Mouse (Mus musculus) CH12.LX (cell line): Measurements from ENCODE around the gene Cped1. TPM values are rescaled to one million over a fixed set of nuclear protein-coding genes. Genes with fewer than 3 reads are reported as not detected.

ENCODE experiments used
- DNase-seq: peaks from one replicate; pipeline ENCODE4 v3.0.0-alpha.2; 2013; ENCODE audit errors: extremely low read depth
- H3K27ac ChIP-seq: 2 replicates; pipeline ENCODE4 v1.5.1; 2012; ENCODE audit warnings: low read depth, mild to moderate bottlenecking, control low read depth, moderate library complexity; ENCODE audit not compliant: insufficient read depth
- H3K27me3 ChIP-seq: replicated peaks from 2 replicates; pipeline ENCODE3; 2012; ENCODE audit warnings: inconsistent platforms
- H3K36me3 ChIP-seq, 2 experiments: replicated peaks in 1 of 2; 2 replicates each; pipeline versions ENCODE3 to v1.6.1; 2012; ENCODE audit warnings: inconsistent platforms in 1 of 2, low read length in 1 of 2, mild to moderate bottlenecking in 1 of 2, mixed read lengths in 1 of 2, moderate library complexity in 1 of 2; ENCODE audit not compliant: control insufficient read depth in 1 of 2, insufficient read depth in 1 of 2
- H3K4me1 ChIP-seq, 2 experiments: 2 replicates each; pipeline ENCODE4 v1.6.1; 2012; ENCODE audit warnings: inconsistent platforms in 1 of 2, moderate library complexity in 1 of 2; ENCODE audit not compliant: insufficient read depth in 2 of 2, control insufficient read depth in 1 of 2
- H3K4me2 ChIP-seq: 2 replicates; pipeline ENCODE4 v1.6.1; 2012; ENCODE audit warnings: low read depth, mild to moderate bottlenecking, control low read depth; ENCODE audit not compliant: poor library complexity, insufficient read depth, severe bottlenecking
- H3K4me3 ChIP-seq, 3 experiments: fragments of 150-350 bp in 1 of 3; sonication (generic) in 1 of 3; replicated peaks in 1 of 3; 2 replicates each; pipeline versions ENCODE3 to v1.5.1; 2011 to 2012; ENCODE audit warnings: low read depth in 2 of 3, low read length in 2 of 3, mild to moderate bottlenecking in 2 of 3, moderate library complexity in 2 of 3, control low read depth in 1 of 3, improper control_type of control experiment in 1 of 3, inconsistent platforms in 1 of 3, mixed read lengths in 1 of 3; ENCODE audit not compliant: poor library complexity in 1 of 3
- H3K79me2 ChIP-seq: replicated peaks from 2 replicates; pipeline ENCODE4 v1.6.1; 2012; ENCODE audit warnings: mild to moderate bottlenecking, moderate library complexity; ENCODE audit not compliant: control insufficient read depth, poor library complexity, insufficient read depth, severe bottlenecking; ENCODE audit errors: extremely low read depth
- H3K9ac ChIP-seq: 2 replicates; pipeline ENCODE4 v1.6.1; 2012; ENCODE audit warnings: low read depth, mild to moderate bottlenecking, control low read depth, moderate library complexity; ENCODE audit not compliant: insufficient read depth
- H3K9me3 ChIP-seq: replicated peaks from 2 replicates; pipeline ENCODE3; 2012; ENCODE audit warnings: low read length, inconsistent platforms, mixed read lengths
- BHLHE40 ChIP-seq: IDR thresholded peaks from 2 replicates; pipeline ENCODE4 v1.6.1; 2011; ENCODE audit warnings: mild to moderate bottlenecking, low read depth, low read length, improper control_type of control experiment
- CHD2 ChIP-seq: IDR thresholded peaks from 2 replicates; pipeline ENCODE4 v1.6.1; 2011; ENCODE audit warnings: low read length, improper control_type of control experiment
- ETS1 ChIP-seq: conservative IDR thresholded peaks from 2 replicates; pipeline ENCODE4 v1.6.1; 2012; ENCODE audit warnings: low read depth, mild to moderate bottlenecking, inconsistent platforms, low read length, improper control_type of control experiment, moderate library complexity
- HCFC1 ChIP-seq: IDR thresholded peaks from 2 replicates; pipeline ENCODE4 v1.6.1; 2012; ENCODE audit warnings: low read depth, mild to moderate bottlenecking, inconsistent platforms, low read length, improper control_type of control experiment
- IRF4 ChIP-seq: IDR thresholded peaks from 2 replicates; pipeline ENCODE4 v1.6.1; 2014; ENCODE audit warnings: low read depth, mild to moderate bottlenecking, inconsistent platforms, low read length, improper control_type of control experiment
- MAFK ChIP-seq: IDR thresholded peaks from 2 replicates; pipeline ENCODE4 v1.6.1; 2011; ENCODE audit warnings: low read length, improper control_type of control experiment; ENCODE audit not compliant: insufficient replicate concordance
- MEF2A ChIP-seq: IDR thresholded peaks from 2 replicates; pipeline ENCODE4 v1.6.1; 2014; ENCODE audit warnings: low read depth, mild to moderate bottlenecking, inconsistent platforms, low read length, improper control_type of control experiment, borderline replicate concordance
- MXI1 ChIP-seq: IDR thresholded peaks from 2 replicates; pipeline ENCODE4 v1.6.1; 2011; ENCODE audit warnings: mild to moderate bottlenecking, low read depth, low read length, improper control_type of control experiment
- NRF1 ChIP-seq: IDR thresholded peaks from 2 replicates; pipeline ENCODE4 v1.6.1; 2014; ENCODE audit warnings: low read depth, mild to moderate bottlenecking, inconsistent platforms, low read length, improper control_type of control experiment, moderate library complexity
- POLR2A ChIP-seq: IDR thresholded peaks from 2 replicates; pipeline ENCODE4 v1.6.1; 2011; ENCODE audit warnings: low read depth, mild to moderate bottlenecking, improper control_type of control experiment, low read length
- RAD21 ChIP-seq: IDR thresholded peaks from 2 replicates; pipeline ENCODE4 v1.6.1; 2011; ENCODE audit warnings: low read depth, mild to moderate bottlenecking, low read length, improper control_type of control experiment, moderate library complexity
- RCOR1 ChIP-seq: conservative IDR thresholded peaks from 2 replicates; pipeline ENCODE4 v1.6.1; 2012; ENCODE audit warnings: low read depth, mild to moderate bottlenecking, inconsistent platforms, low read length, improper control_type of control experiment
- SIN3A ChIP-seq: IDR thresholded peaks from 2 replicates; pipeline ENCODE4 v1.6.1; 2012; ENCODE audit warnings: low read length, improper control_type of control experiment, inconsistent platforms
- TBP ChIP-seq: conservative IDR thresholded peaks from 2 replicates; pipeline ENCODE4 v1.6.1; 2011; ENCODE audit warnings: low read depth, low read length, improper control_type of control experiment
- TCF12 ChIP-seq: IDR thresholded peaks from 2 replicates; pipeline ENCODE4 v1.6.1; 2014; ENCODE audit warnings: low read depth, mild to moderate bottlenecking, inconsistent platforms, low read length, improper control_type of control experiment
- UBTF ChIP-seq: IDR thresholded peaks from 2 replicates; pipeline ENCODE4 v1.6.1; 2012; ENCODE audit warnings: low read depth, mild to moderate bottlenecking, inconsistent platforms, low read length, improper control_type of control experiment, moderate library complexity
- USF1 ChIP-seq: IDR thresholded peaks from 2 replicates; pipeline ENCODE4 v1.6.1; 2014; ENCODE audit warnings: low read depth, mild to moderate bottlenecking, inconsistent platforms, low read length, improper control_type of control experiment
- ZKSCAN1 ChIP-seq: IDR thresholded peaks from 2 replicates; pipeline ENCODE4 v1.6.1; 2012; ENCODE audit warnings: low read depth, inconsistent platforms, low read length, improper control_type of control experiment, borderline replicate concordance
- ZMIZ1 ChIP-seq: IDR thresholded peaks from 2 replicates; pipeline ENCODE4 v1.6.1; 2012; ENCODE audit warnings: low read depth, mild to moderate bottlenecking, inconsistent platforms, low read length, improper control_type of control experiment
- ZNF384 ChIP-seq: IDR thresholded peaks from 2 replicates; pipeline ENCODE4 v1.6.1; 2012; ENCODE audit warnings: low read depth, low read length, improper control_type of control experiment, inconsistent platforms
- dilution Hi-C: fragments of 300-500 bp; cut with MboI; formaldehyde crosslinking; loops from 2 replicates; pipeline ENCODE4 v1.14.3; 2020; ENCODE audit warnings: low sequenced_read_pairs; ENCODE audit not compliant: extremely low pct_unique_long_range_greater_than_20kb, extremely low pct_ligation_motif_present
- in situ Hi-C: fragments of 300-500 bp; cut with MboI; formaldehyde crosslinking; loops from 3 replicates; pipeline ENCODE4 v1.14.3; 2019; ENCODE audit warnings: low sequenced_read_pairs, low pct_ligation_motif_present, low pct_unique_long_range_greater_than_20kb, mixed read lengths
- polyA plus RNA-seq: library from polyadenylated mRNA; unstranded; fragments of >175 nt; gene quantifications from 2 replicates; pipeline ENCODE4 v1.2.1, GENCODE M21; 2012; ENCODE audit warnings: low read depth; ENCODE audit not compliant: insufficient read length
- total RNA-seq, 2 experiments: library from RNA; depleted of rRNA; stranded (reverse); fragments of 300-350 nt in 1 of 2; fragments of >200 nt in 1 of 2; gene quantifications; 2 replicates each; pipeline ENCODE4 v1.2.3; 2012 to 2014

Cped1 gene
- total and polyA plus RNA-seq, 3 experiments: 0.51 to 6.8 (median 1.1) TPM

GRCm38 (mm10) chr6:22206179-22206578 is 220.5 kb downstream of the Cped1 start:
- no peaks in the 10 kb centered on the region for H3K36me3 ChIP-seq
- no peak for DNase-seq
- H3K9ac ChIP-seq: peak overlapping the region; percentile 49; the same call in 1 of the 2 replicates
- H3K27me3 ChIP-seq: no peaks in the 10 kb centered on the region
- dilution Hi-C loops (no loop called here), in situ Hi-C loops (no loop called here)
- peaks cover 7 to 10% of the 10 kb centered on the region in 2 experiments; a peak in 2 of 4 replicates for H3K4me1 ChIP-seq
- no peaks in the 10 kb centered on the region for H3K79me2 ChIP-seq
- H3K4me2 ChIP-seq: peak overlapping the region; percentile 39; the same call in 1 of the 2 replicates
- H3K4me3 ChIP-seq: no peak overlapping the region
- no peaks in the 10 kb centered on the region for H3K9me3 ChIP-seq
- TF ChIP-seq TCF12 (0 out of 2 replicates have a peak, but pooled peaks have one; percentile 0), MXI1 (peak; percentile 31; the same call in 1 of the 2 replicates), ETS1 (no peak), POLR2A (no peak), TBP (no peak), BHLHE40 (peak; percentile 84)
- H3K27ac ChIP-seq: no peak overlapping the region

DNA sequence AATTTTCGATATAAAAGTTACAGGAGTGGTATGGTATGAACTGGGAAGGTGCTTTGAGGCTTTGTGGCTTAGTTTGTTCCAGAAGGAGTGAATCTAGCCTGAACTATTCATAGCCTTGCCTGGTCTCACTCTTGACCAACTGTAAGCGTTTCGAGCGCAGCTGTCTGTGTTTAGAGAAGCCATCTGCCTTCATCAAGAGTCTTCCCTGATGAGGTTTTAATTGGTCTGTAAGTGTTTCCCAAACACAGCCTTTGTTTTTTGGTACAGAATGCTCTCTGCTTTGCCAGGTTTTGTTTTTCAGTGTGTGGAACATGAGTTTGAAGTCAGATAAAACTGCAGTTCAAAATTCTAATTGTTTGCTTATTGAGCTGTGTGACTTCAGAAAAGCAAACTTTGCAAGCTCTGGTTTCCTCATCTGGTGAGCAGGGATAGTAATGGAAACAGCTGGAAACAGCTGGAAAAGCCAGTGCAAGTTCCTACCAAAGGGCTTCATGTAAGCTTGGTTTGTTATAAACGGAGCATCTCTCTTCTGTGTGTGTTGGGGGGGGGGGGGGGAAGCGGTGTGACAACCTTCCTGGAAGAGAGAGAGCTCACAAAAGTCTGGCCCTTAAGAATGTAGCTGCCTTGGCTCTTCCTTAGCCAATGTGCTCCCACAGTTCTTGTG is 221.0 kb downstream of the Cped1 start:
- no peaks in the 10 kb centered on the region for H3K9me3 ChIP-seq
- H3K4me3 ChIP-seq: no peak overlapping the region
- peak overlapping the region; percentile 29 for H3K9ac ChIP-seq
- H3K4me2 ChIP-seq: no peak overlapping the region
- H3K27ac ChIP-seq: no peak overlapping the region; the same call in 1 of the 2 replicates
- no peaks in the 10 kb centered on the region for H3K36me3 ChIP-seq
- H3K79me2 ChIP-seq: no peaks in the 10 kb centered on the region
- peaks cover 4 to 6% of the 10 kb centered on the region in 2 experiments; a peak in 2 of 4 replicates for H3K4me1 ChIP-seq
- DNase-seq: no peak
- no peaks in the 10 kb centered on the region for H3K27me3 ChIP-seq
- in situ Hi-C loops: no loop called here
- 0 out of 2 replicates have a peak, but pooled peaks have one; percentile 11 for TF ChIP-seq IRF4
- TF ChIP-seq TCF12: 0 out of 2 replicates have a peak, but pooled peaks have one; percentile 0
- TF ChIP-seq USF1: no peak
- TF ChIP-seq BHLHE40: no peak
- TF ChIP-seq ZMIZ1: no peak
- dilution Hi-C loops: no loop called here

DNA sequence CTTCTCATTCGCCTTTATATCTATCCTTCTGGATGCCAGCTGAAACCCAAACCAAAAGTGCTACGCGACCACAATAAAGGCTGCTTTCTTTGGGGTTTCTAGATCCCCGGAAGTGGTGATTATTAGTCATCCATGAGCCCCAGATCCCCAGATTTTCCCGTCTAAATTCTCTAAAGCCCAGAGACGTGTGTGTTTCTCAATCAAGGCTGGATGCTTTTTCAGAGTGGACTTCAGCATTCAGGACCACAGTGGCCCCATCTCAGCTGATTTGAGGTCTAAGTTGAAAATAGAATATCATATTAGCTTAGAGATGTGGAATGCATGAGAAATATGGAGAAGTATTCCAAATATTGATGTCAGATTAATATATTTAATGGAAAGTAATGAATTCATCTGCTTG is 226.4 kb downstream of the Cped1 start:
- H3K4me3 ChIP-seq: no peak overlapping the region
- no peak overlapping the region for H3K4me2 ChIP-seq
- no peaks in the 10 kb centered on the region for H3K9me3 ChIP-seq
- no peaks in the 10 kb centered on the region for H3K27me3 ChIP-seq
- dilution Hi-C loops (no loop called here), in situ Hi-C loops (no loop called here)
- H3K9ac ChIP-seq: no peak overlapping the region
- peaks cover 4 to 24% of the 10 kb centered on the region in 2 experiments for H3K4me1 ChIP-seq
- no peaks in the 10 kb centered on the region; the same call in 1 of the 2 replicates for H3K79me2 ChIP-seq
- no peak for TF ChIP-seq ZKSCAN1
- no peak for TF ChIP-seq HCFC1
- TF ChIP-seq ZNF384: no peak
- no peak for TF ChIP-seq TBP
- no peak for TF ChIP-seq CHD2
- TF ChIP-seq RCOR1: no peak
- no peak for TF ChIP-seq IRF4
- no peak for TF ChIP-seq SIN3A
- no peak for TF ChIP-seq NRF1
- TF ChIP-seq MAFK: no peak
- TF ChIP-seq MEF2A: no peak
- no peak for TF ChIP-seq UBTF
- TF ChIP-seq RAD21: no peak
- TF ChIP-seq BHLHE40: no peak
- DNase-seq: no peak
- H3K36me3 ChIP-seq: no peaks in the 10 kb centered on the region
- no peak overlapping the region for H3K27ac ChIP-seq
